ENCODE assay signal across 9 mouse cellular contexts in genomic region chr6:125363021-125363420, GRCm38 (mm10). TPM values are rescaled to one million over a fixed set of nuclear protein-coding genes. Genes with fewer than 3 reads are reported as not detected.
DNase-seq lines count a peak whose midpoint lies in the region; ATAC-seq and TF ChIP-seq lines count a peak whose summit lies in the region.
"Had no signal": no experiment of that assay in that cellular context is flagged by ENCODE, and none has a peak within 500 bp of the region (broad histone marks: within the 10 kb centered on the region; RNA-seq: fewer than 3 reads in every experiment).

No protein-coding gene starts in this region.

- peak overlapping the region; percentile 39 for H3K4me2 ChIP-seq in heart, embryonic 14.5 days (ENCODE audit: low read length)
- peak overlapping the region; percentile 22; the same call in 1 of the 2 replicates for H3K4me2 ChIP-seq in intestine, embryonic 16.5 days (ENCODE audit: low read depth, low read length)
- H3K4me2 ChIP-seq in midbrain, embryonic 16.5 days (ENCODE audit: low read length), result peak overlapping the region; percentile 27; the same call in 1 of the 2 replicates
- H3K4me2 ChIP-seq: limb, embryonic 15.5 days had no signal

- peaks cover 28% of the 10 kb centered on the region for H3K27me3 ChIP-seq in heart, embryonic 14.5 days (ENCODE audit: control insufficient read depth, insufficient read depth, low read length)
- peaks cover 72% of the 10 kb centered on the region for H3K27me3 ChIP-seq in forebrain, embryonic 10.5 days (ENCODE audit: poor library complexity, severe bottlenecking)
- no peaks in the 10 kb centered on the region for H3K27me3 ChIP-seq in intestine, embryonic 16.5 days (replicated peaks; ENCODE audit: control insufficient read depth, insufficient read depth, low read length)
- H3K27me3 ChIP-seq in midbrain, embryonic 16.5 days (ENCODE audit: control insufficient read depth, insufficient read depth, low read depth, low read length), result peaks cover 19% of the 10 kb centered on the region
- H3K27me3 ChIP-seq in cerebellum, adult 2 months (ENCODE audit: control insufficient read depth, insufficient read depth, low read length), result peaks cover 2% of the 10 kb centered on the region; the same call in 1 of the 2 replicates

- no peak for ATAC-seq in heart, embryonic 14.5 days (ENCODE audit: insufficient number of reproducible peaks, insufficient read depth, low FRiP score, low read depth)
- 0 out of 2 replicates have a peak, but pooled peaks have one; percentile 4 for ATAC-seq in intestine, embryonic 16.5 days
- ATAC-seq in midbrain, embryonic 16.5 days, result no peak

- no peak overlapping the region for H3K27ac ChIP-seq in heart, embryonic 14.5 days (replicated peaks in 1 of 2; ENCODE audit: control insufficient read depth in 1 of 2, insufficient read depth in 1 of 2, low read depth in 2 of 2, low read length in 2 of 2)
- H3K27ac ChIP-seq in forebrain, embryonic 10.5 days, result no peak overlapping the region
- peak overlapping the region; percentile 61 for H3K27ac ChIP-seq in intestine, embryonic 16.5 days (ENCODE audit: low read length)
- no peak overlapping the region for H3K27ac ChIP-seq in midbrain, embryonic 16.5 days (ENCODE audit: low read length)
- H3K27ac ChIP-seq in cerebellum, adult 2 months (ENCODE audit: insufficient read depth, low read length), result no peak overlapping the region
- H3K27ac ChIP-seq: limb, embryonic 15.5 days had no signal

- peak overlapping the region in 1 of 2 experiments; percentile 9; a peak in 1 of 4 replicates for H3K4me3 ChIP-seq in heart, embryonic 14.5 days (ENCODE audit: control insufficient read depth in 1 of 2, insufficient read depth in 1 of 2, low read depth in 1 of 2, low read length in 2 of 2)
- H3K4me3 ChIP-seq in forebrain, embryonic 10.5 days, result peak overlapping the region; percentile 13
- no peak overlapping the region for H3K4me3 ChIP-seq in intestine, embryonic 16.5 days (ENCODE audit: low read length)
- no peak overlapping the region for H3K4me3 ChIP-seq in midbrain, embryonic 16.5 days (ENCODE audit: low read depth, low read length)
- no peak overlapping the region for H3K4me3 ChIP-seq in cerebellum, adult 2 months (replicated peaks; ENCODE audit: insufficient read depth, low read depth, low read length)
- H3K4me3 ChIP-seq: limb, embryonic 15.5 days had no signal

- TF ChIP-seq POLR2A in cerebellum, adult 2 months (IDR thresholded peaks at IDR 0.05; ENCODE audit: borderline replicate concordance, insufficient read depth, low read length), result no peak

- no peak for DNase-seq in heart, adult 8-10 months (ENCODE audit: low spot score)
- no peak for DNase-seq in forebrain, embryonic 10.5 days (ENCODE audit: extremely low spot score, low spot score)
- no peak for DNase-seq in ovary, postnatal 14 days (ENCODE audit: low spot score)
- DNase-seq in spleen, postnatal 14 days (ENCODE audit: low spot score in 2 of 2), result no peak
- no peak for DNase-seq in cerebellum, adult 2 months

- WGBS in heart, embryonic 14.5 days, result 19% methylated on average over 15 of the region's 15 CpGs
- 14% methylated on average over 15 of the region's 15 CpGs for WGBS in forebrain, embryonic 10.5 days
- WGBS in intestine, embryonic 16.5 days, result 37% methylated on average over 15 of the region's 15 CpGs
- 13% methylated on average over 15 of the region's 15 CpGs for WGBS in midbrain, embryonic 16.5 days
- 28% methylated on average over 15 of the region's 15 CpGs for WGBS in cerebellum, adult 2 months

- no peak overlapping the region for H3K9ac ChIP-seq in heart, embryonic 14.5 days (ENCODE audit: low read length)
- H3K9ac ChIP-seq in intestine, embryonic 16.5 days (ENCODE audit: low read depth, low read length), result 0 out of 2 replicates have a peak overlapping the region, but pooled peaks have one; percentile 53
- no peak overlapping the region for H3K9ac ChIP-seq in midbrain, embryonic 16.5 days (ENCODE audit: low read depth, low read length)
- H3K9ac ChIP-seq: limb, embryonic 15.5 days had no signal

- peaks cover 46% of the 10 kb centered on the region for H3K36me3 ChIP-seq in heart, embryonic 14.5 days (ENCODE audit: control insufficient read depth, insufficient read depth, low read length)
- H3K36me3 ChIP-seq in forebrain, embryonic 10.5 days (replicated peaks), result peaks cover 32% of the 10 kb centered on the region
- H3K36me3 ChIP-seq in intestine, embryonic 16.5 days (ENCODE audit: control insufficient read depth, insufficient read depth, low read length), result peaks cover 26% of the 10 kb centered on the region
- no peaks in the 10 kb centered on the region for H3K36me3 ChIP-seq in midbrain, embryonic 16.5 days (ENCODE audit: control insufficient read depth, insufficient read depth, low read length)

- TF ChIP-seq CTCF in cerebellum, adult 2 months (IDR thresholded peaks at IDR 0.05; ENCODE audit: borderline replicate concordance, insufficient read depth, low read depth, low read length), result no peak

- H3K4me1 ChIP-seq in heart, embryonic 14.5 days (ENCODE audit: control insufficient read depth in 2 of 2, insufficient read depth in 2 of 2, low read length in 2 of 2), result peaks cover 3 to 14% of the 10 kb centered on the region in 2 experiments; a peak in 3 of 4 replicates
- H3K4me1 ChIP-seq in forebrain, embryonic 10.5 days, result peaks cover 49% of the 10 kb centered on the region
- H3K4me1 ChIP-seq in intestine, embryonic 16.5 days (ENCODE audit: control insufficient read depth, insufficient read depth, low read length), result peaks cover 36% of the 10 kb centered on the region
- H3K4me1 ChIP-seq in midbrain, embryonic 16.5 days (ENCODE audit: control insufficient read depth, insufficient read depth, low read length), result peaks cover 9% of the 10 kb centered on the region
- H3K4me1 ChIP-seq in cerebellum, adult 2 months (ENCODE audit: control insufficient read depth, insufficient read depth, low read length), result no peaks in the 10 kb centered on the region

- H3K9me3 ChIP-seq in heart, embryonic 14.5 days (ENCODE audit: control insufficient read depth, low read length), result 0 out of 2 replicates have a peak, but pooled peaks cover 5% of the 10 kb centered on the region
- no peaks in the 10 kb centered on the region for H3K9me3 ChIP-seq in forebrain, embryonic 10.5 days
- H3K9me3 ChIP-seq in intestine, embryonic 16.5 days (ENCODE audit: control insufficient read depth, low read length), result no peaks in the 10 kb centered on the region
- H3K9me3 ChIP-seq in midbrain, embryonic 16.5 days (replicated peaks; ENCODE audit: control insufficient read depth, low read length, poor library complexity, severe bottlenecking), result no peaks in the 10 kb centered on the region
- H3K9me3 ChIP-seq: limb, embryonic 15.5 days had no signal

RNA-seq across cellular contexts. Expression of gene Tnfrsf1a, which starts 13.9 kb away (rescaled TPM):
- 41.4 and 43.5 TPM in 2 replicates for polyA plus RNA-seq in heart, embryonic 14.5 days (2014; fragmentation: Nextera tagmentation; extraction: Ambion mirVana)
- 10 to 100 TPM; 50.4 to 54.8 (median 52.8) TPM for total RNA-seq in heart, adult 8-10 months (2022)
- polyA plus RNA-seq in forebrain, embryonic 10.5 days (2016; fragmentation: Nextera tagmentation; extraction: Ambion mirVana), result 24.1 and 24.4 TPM in 2 replicates
- 90.0 and 95.3 TPM in 2 replicates for polyA plus RNA-seq in intestine, embryonic 16.5 days (2015; fragmentation: Nextera tagmentation; extraction: Ambion mirVana)
- 11.0 and 11.2 TPM in 2 replicates for polyA plus RNA-seq in midbrain, embryonic 16.5 days (2015; fragmentation: Nextera tagmentation; extraction: Ambion mirVana)
- 11.4 and 11.8 TPM in 2 replicates for polyA plus RNA-seq in cerebellum, adult 2 months (2012; rRNA removed)

RNA-seq across cellular contexts. Expression of gene Plekhg6, which starts 17.6 kb away (rescaled TPM):
- 0.05 TPM in 1 of 2 replicates, not detected in the other for polyA plus RNA-seq in heart, embryonic 14.5 days (2014; fragmentation: Nextera tagmentation; extraction: Ambion mirVana)
- under 1 TPM in 2 of 4 experiments, not detected in 2; 0.06 to 0.09 TPM for total RNA-seq in heart, adult 8-10 months (2022)
- polyA plus RNA-seq in forebrain, embryonic 10.5 days (2016; fragmentation: Nextera tagmentation; extraction: Ambion mirVana), result 0.07 TPM in 2 replicates
- polyA plus RNA-seq in intestine, embryonic 16.5 days (2015; fragmentation: Nextera tagmentation; extraction: Ambion mirVana), result 13.2 and 19.1 TPM in 2 replicates
- 0.20 and 0.44 TPM in 2 replicates for polyA plus RNA-seq in midbrain, embryonic 16.5 days (2015; fragmentation: Nextera tagmentation; extraction: Ambion mirVana)
- polyA plus RNA-seq in cerebellum, adult 2 months (2012; rRNA removed), result 0.06 and 0.10 TPM in 2 replicates

RNA-seq across cellular contexts. Expression of gene Scnn1a, which starts 42.6 kb away (rescaled TPM):
- polyA plus RNA-seq in heart, embryonic 14.5 days (2014; fragmentation: Nextera tagmentation; extraction: Ambion mirVana), result 0.65 and 1.00 TPM in 2 replicates
- under 1 TPM; 0.46 to 0.80 (median 0.58) TPM for total RNA-seq in heart, adult 8-10 months (2022)
- polyA plus RNA-seq in forebrain, embryonic 10.5 days (2016; fragmentation: Nextera tagmentation; extraction: Ambion mirVana), result 0.20 and 0.30 TPM in 2 replicates
- 5.0 and 7.6 TPM in 2 replicates for polyA plus RNA-seq in intestine, embryonic 16.5 days (2015; fragmentation: Nextera tagmentation; extraction: Ambion mirVana)
- polyA plus RNA-seq in midbrain, embryonic 16.5 days (2015; fragmentation: Nextera tagmentation; extraction: Ambion mirVana), result 0.67 and 1.1 TPM in 2 replicates
- 0.67 and 0.74 TPM in 2 replicates for polyA plus RNA-seq in cerebellum, adult 2 months (2012; rRNA removed)

RNA-seq across cellular contexts. Expression of gene Ltbr, which starts 49.3 kb away (rescaled TPM):
- polyA plus RNA-seq in heart, embryonic 14.5 days (2014; fragmentation: Nextera tagmentation; extraction: Ambion mirVana), result 38.5 and 41.5 TPM in 2 replicates
- total RNA-seq in heart, adult 8-10 months (2022), result 10 to 100 TPM; 24.4 to 26.2 (median 25.5) TPM
- polyA plus RNA-seq in forebrain, embryonic 10.5 days (2016; fragmentation: Nextera tagmentation; extraction: Ambion mirVana), result 16.1 and 17.2 TPM in 2 replicates
- 106 and 107 TPM in 2 replicates for polyA plus RNA-seq in intestine, embryonic 16.5 days (2015; fragmentation: Nextera tagmentation; extraction: Ambion mirVana)
- 12.8 and 16.0 TPM in 2 replicates for polyA plus RNA-seq in midbrain, embryonic 16.5 days (2015; fragmentation: Nextera tagmentation; extraction: Ambion mirVana)
- polyA plus RNA-seq in cerebellum, adult 2 months (2012; rRNA removed), result 12.1 and 12.5 TPM in 2 replicates
